Mouse (Mus musculus) forebrain, embryonic 10.5 days (tissue): Measurements from ENCODE around the gene Gpt2. TPM values are rescaled to one million over a fixed set of nuclear protein-coding genes. Genes with fewer than 3 reads are reported as not detected.
A peak's percentile ranks its signal among the peaks of the same experiment; 100 is the strongest.

ENCODE experiments used
- DNase-seq: peaks from one replicate; pipeline ENCODE4 v3.0.0-alpha.2; 2017; ENCODE audit warnings: low spot score; ENCODE audit errors: extremely low spot score
- H3K27ac ChIP-seq: fragments of 300-500 bp; sonication (generic); 2 replicates; pipeline ENCODE4 v1.5.1; 2016; ENCODE audit warnings: mild to moderate bottlenecking
- H3K27me3 ChIP-seq: fragments of 300-500 bp; sonication (generic); 2 replicates; pipeline ENCODE4 v1.6.1; 2016; ENCODE audit warnings: mild to moderate bottlenecking; ENCODE audit not compliant: poor library complexity, severe bottlenecking
- H3K36me3 ChIP-seq: fragments of 300-500 bp; sonication (generic); replicated peaks from 2 replicates; pipeline ENCODE4 v1.6.1; 2016; ENCODE audit warnings: mild to moderate bottlenecking, moderate library complexity
- H3K4me1 ChIP-seq: fragments of 300-500 bp; sonication (generic); 2 replicates; pipeline ENCODE4 v1.6.1; 2016
- H3K4me3 ChIP-seq: fragments of 300-500 bp; sonication (generic); 2 replicates; pipeline ENCODE4 v1.5.1; 2016; ENCODE audit warnings: mild to moderate bottlenecking, moderate library complexity
- H3K9me3 ChIP-seq: fragments of 300-500 bp; sonication (generic); 2 replicates; pipeline ENCODE4 v1.6.1; 2016; ENCODE audit warnings: mild to moderate bottlenecking, moderate library complexity
- WGBS: fragments of 180-500 bp; shearing (Covaris S2); methylation state at CpG from one replicate; pipeline ENCODE4 v1.1.7; 2016; 5-methylcytosine and 5-hydroxymethylcytosine counted together
- polyA plus RNA-seq: library from polyadenylated mRNA; unstranded; fragments of >200 nt; fragmentation: Nextera tagmentation; extraction: Ambion mirVana; gene quantifications from 2 replicates; pipeline ENCODE4 v1.2.1, GENCODE M21; 2016

Gpt2 gene
- 32.2 and 33.3 TPM in 2 replicates for polyA plus RNA-seq

DNA sequence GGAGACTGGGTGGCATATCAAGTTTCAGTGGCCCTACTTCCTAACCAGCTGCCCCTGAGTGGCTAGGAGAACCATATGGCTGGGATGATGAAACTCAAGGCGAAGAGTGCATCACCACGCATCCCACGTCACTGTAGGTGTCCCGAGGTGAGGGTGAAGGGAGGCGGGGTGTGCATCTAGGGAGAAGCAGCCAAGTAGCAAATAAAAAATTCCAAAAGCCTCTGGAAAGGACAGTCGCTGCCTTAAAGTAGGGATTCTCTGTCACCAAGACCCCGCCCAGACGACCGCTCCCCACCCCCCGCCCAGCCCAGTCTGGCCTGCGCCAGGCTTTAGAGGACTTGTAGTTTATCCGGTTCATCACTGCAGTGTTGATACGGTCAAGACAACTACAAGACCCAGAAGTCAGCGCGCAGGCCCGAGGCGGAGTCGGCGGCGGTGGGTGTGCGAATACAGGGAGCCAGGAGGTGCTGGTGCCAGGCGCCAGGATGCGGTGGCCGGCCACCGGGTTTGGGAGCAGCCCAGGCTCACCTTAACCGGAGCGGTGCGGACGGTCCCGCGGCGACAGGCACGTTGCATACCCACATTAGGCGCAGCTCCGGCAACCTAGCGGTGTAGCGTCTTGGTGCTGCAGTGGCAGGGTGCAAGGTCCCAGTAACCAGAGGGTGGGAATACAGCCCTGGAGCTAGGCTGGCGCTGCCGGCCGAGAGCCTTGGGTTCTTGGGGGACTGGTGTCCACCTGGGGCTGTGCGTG lies at the start of gene Gpt2:
Gpt2 (plus strand) TSS at position 452 of the 751 bp plus-strand sequence.
- H3K27me3 ChIP-seq: peaks cover 12% of the 10 kb centered on the region
- peaks cover 12% of the 10 kb centered on the region; the same call in 1 of the 2 replicates for H3K36me3 ChIP-seq
- under 1% methylated on average over 41 of the region's 41 CpGs for WGBS
- peak within 1 kb of the TSS; percentile 82 for H3K4me3 ChIP-seq
- peaks cover 25% of the 10 kb centered on the region for H3K4me1 ChIP-seq
- peak within 1 kb of the TSS; percentile 81 for H3K27ac ChIP-seq
- DNase-seq: peak; percentile 97
- H3K9me3 ChIP-seq: no peaks in the 10 kb centered on the region

DNA sequence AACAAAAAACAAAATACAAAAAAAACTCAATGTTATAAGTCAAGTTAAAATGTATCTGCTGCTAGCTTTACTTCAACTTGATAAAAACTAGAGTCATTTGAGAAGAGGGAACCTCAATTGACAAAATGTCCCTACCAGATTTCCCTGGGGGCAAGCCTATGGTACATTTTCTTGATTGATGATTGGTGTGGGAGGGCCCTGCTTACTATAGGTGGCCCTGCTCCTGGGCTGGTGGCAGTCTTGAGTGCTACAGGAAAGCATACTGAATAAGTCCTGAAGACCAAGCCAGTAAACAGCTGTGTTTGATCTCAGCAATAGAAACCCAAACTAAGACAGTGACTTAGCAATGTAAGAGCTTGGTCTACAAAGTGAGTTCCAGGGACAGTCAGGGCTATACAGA lies 48.3 kb upstream of the Gpt2 start:
- no peak for DNase-seq

DNA sequence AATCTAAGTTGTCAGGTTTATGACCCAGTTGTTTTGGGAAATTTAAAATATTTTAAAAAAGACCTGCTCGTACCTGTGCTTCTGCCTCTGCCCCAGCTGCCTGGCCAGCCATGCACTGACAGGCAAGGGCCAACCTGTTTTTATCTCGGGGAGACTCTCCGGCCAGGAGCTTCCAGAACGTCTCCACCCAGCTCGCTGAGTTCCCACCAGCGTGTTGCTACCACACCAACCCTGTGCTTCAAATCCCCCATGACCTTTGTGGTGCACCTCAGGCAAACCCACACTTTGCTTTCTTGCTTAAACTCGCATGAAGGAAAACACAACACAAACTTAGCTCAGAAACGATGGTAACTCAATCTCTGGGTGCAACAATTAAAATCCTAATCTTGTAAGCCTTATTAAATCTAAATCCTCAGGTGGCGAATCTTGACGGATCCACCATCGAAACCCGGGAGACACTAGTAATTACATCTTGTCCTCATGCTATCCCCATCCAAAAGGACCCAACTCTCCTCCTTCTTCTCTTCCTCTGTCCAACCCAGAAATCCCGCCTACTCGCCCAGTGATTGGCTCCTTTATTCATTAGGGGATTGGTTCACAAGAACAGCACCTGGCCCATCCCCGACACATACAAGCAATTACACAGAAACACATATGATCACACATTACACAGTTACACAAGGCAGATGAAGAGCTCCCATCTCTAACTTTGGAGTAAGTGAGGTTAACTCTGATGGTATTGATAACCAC lies 46.3 kb upstream of the Gpt2 start:
- WGBS: 86% methylated on average over 15 of the region's 15 CpGs
- Histone ChIP-seq H3K36me3 (no peaks in the 10 kb centered on the region), H3K27ac (no peak overlapping the region), H3K27me3 (no peaks in the 10 kb centered on the region), H3K4me3 (no peak overlapping the region), H3K4me1 (peaks cover 5% of the 10 kb centered on the region), H3K9me3 (no peaks in the 10 kb centered on the region)
- DNase-seq: no peak

More for the DNA sequence above, 48.3 kb upstream of the Gpt2 start:
- Histone ChIP-seq H3K4me3 (no peak overlapping the region), H3K36me3 (no peaks in the 10 kb centered on the region), H3K4me1 (peaks cover 5% of the 10 kb centered on the region), H3K27me3 (no peaks in the 10 kb centered on the region), H3K27ac (no peak overlapping the region), H3K9me3 (no peaks in the 10 kb centered on the region)

DNA sequence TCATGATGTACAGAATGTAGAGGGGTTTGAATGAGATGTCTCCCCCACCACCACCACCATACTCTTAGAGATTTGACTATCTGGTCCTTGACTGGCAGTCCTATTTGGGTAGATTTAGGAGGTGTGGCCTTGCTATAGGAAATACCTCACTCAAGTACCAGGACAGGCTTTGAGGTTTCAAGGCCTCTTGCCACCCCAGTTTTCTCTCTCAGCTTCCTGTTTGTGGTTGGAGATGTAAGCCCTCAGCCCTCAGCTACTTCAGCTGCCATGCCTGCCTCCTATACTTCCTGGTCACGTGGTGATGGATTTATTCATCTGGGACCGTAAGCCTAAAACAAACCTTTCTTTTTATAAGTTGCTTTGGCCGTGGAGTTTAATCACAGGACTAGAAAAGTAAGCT lies 42.0 kb upstream of the Gpt2 start:
- 81% methylated on average over 3 of the region's 3 CpGs for WGBS
- Histone ChIP-seq H3K4me3 (no peak overlapping the region), H3K36me3 (no peaks in the 10 kb centered on the region), H3K27ac (no peak overlapping the region), H3K4me1 (peaks cover 21% of the 10 kb centered on the region), H3K9me3 (no peaks in the 10 kb centered on the region), H3K27me3 (no peaks in the 10 kb centered on the region)
- DNase-seq: no peak

DNA sequence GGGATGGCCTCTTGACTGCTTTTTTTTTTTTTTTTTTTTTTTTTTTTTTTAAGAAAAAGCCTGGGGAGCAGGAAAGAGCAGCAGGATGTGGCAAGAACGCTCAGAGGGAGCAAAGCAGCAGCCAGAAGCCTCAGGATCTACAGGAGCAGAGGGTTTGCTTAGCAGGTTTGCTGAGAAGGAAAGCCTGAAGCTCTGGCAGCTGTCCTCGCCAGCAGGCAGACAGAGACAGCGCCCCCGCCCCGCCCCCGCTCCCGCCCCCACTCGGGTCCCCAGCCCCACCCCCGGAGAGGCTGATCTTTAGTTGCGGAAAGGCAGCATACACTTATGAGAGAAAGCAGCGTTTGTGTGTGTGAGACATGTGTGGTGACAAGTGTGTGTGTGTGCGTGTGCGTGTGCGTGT lies 40.0 kb upstream of the Gpt2 start:
- Histone ChIP-seq H3K9me3 (no peaks in the 10 kb centered on the region), H3K4me3 (no peak overlapping the region), H3K27me3 (no peaks in the 10 kb centered on the region), H3K4me1 (peaks cover 21% of the 10 kb centered on the region), H3K27ac (peak overlapping the region; percentile 66), H3K36me3 (no peaks in the 10 kb centered on the region)
- peak; percentile 25 for DNase-seq
- 22% methylated on average over 14 of the region's 14 CpGs for WGBS

DNA sequence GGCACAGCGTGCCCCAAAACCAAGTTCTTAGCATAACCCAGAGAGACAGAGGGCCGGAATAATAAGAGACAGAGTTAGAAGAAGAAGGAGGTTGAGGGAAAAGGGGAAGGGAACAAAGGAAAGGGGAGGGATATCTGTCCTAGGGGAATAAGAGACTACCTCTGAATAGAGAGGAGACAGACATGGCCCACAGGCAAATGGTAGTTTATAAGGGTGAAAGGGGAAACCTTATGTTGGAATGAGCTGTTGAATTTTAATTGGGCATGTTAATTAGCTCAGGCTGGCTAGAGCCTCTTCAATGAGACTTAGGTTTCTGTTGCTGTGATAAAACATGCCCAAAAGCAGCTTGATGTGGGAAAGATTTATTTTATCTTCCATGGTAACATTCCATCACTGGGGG lies 39.1 kb upstream of the Gpt2 start:
- WGBS: 72% methylated on average over 2 of the region's 2 CpGs
- peaks cover 21% of the 10 kb centered on the region for H3K4me1 ChIP-seq
- DNase-seq: no peak
- peak overlapping the region; percentile 56; the same call in 1 of the 2 replicates for H3K27ac ChIP-seq
- no peaks in the 10 kb centered on the region for H3K9me3 ChIP-seq
- no peak overlapping the region; the same call in 1 of the 2 replicates for H3K4me3 ChIP-seq
- no peaks in the 10 kb centered on the region for H3K36me3 ChIP-seq
- H3K27me3 ChIP-seq: no peaks in the 10 kb centered on the region

DNA sequence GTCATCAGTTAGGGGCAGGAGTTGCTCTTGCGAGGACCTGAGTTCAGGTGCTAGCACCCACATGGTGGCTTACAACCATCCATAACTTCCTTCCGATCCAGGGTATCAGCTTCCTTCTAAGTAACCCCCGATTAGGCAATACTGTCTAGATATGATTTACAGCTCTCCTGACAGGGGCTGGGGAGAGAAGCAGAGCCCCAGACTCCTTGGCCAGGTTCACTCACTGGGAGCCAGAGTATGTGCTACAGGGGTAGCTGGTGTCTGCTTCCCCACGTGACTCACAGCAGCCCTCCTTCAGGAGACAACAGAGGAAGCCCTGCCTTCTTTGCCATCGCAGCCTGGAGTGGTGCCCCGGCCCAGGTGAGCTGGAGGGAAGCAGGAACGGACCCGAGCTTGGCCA lies 37.6 kb upstream of the Gpt2 start:
- no peaks in the 10 kb centered on the region for H3K36me3 ChIP-seq
- WGBS: 76% methylated on average over 8 of the region's 8 CpGs
- H3K9me3 ChIP-seq: no peaks in the 10 kb centered on the region
- DNase-seq: no peak
- no peak overlapping the region for H3K27ac ChIP-seq
- H3K4me1 ChIP-seq: peaks cover 21% of the 10 kb centered on the region
- no peaks in the 10 kb centered on the region for H3K27me3 ChIP-seq
- no peak overlapping the region for H3K4me3 ChIP-seq

DNA sequence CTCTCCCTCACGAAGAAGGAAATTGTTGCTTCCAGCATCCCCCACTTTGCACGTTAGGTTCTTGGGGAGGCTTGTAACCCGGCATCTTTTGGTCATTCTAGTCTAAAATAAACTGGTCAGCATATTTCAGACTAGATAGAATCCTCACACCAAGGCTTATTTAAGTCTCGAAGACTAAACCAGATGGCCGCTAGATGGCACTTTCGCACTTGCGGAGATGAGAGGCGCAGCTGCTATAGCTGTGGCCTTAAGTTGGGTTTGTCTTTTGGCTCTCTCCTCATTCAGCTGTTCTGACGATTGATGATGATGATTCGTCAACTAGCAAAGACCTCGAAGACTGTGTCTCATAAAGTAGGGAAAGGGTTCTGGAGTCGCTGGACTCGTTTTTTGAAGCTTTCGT lies 35.8 kb upstream of the Gpt2 start:
- Histone ChIP-seq H3K4me3 (no peak overlapping the region), H3K27me3 (no peaks in the 10 kb centered on the region), H3K36me3 (no peaks in the 10 kb centered on the region), H3K4me1 (peaks cover 21% of the 10 kb centered on the region), H3K9me3 (no peaks in the 10 kb centered on the region), H3K27ac (no peak overlapping the region)
- peak; percentile 65 for DNase-seq
- WGBS: 15% methylated on average over 14 of the region's 14 CpGs

DNA sequence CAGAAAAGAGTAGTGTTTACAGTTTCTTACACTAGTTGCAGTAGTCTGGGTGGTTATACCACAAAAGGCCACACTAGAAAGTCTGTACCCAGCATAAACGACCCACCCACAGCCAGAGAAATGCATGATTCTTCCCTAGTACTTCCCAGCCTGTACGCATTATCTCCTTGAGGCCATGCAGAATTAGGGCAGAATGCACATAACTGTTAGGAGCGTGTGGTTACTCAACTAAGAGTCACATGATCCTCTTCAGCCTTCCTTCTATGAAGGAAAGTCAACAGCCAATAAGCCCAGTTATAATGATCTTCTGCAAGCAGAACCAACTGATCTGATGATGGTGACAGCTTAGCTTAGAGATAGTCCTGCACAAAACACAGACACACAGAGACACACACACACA lies 32.8 kb upstream of the Gpt2 start:
- Histone ChIP-seq H3K27ac (no peak overlapping the region), H3K4me3 (no peak overlapping the region), H3K4me1 (peaks cover 6% of the 10 kb centered on the region; the same call in 1 of the 2 replicates), H3K9me3 (no peaks in the 10 kb centered on the region), H3K27me3 (no peaks in the 10 kb centered on the region), H3K36me3 (no peaks in the 10 kb centered on the region)
- DNase-seq: no peak
- WGBS: 86% methylated on average over 3 of the region's 3 CpGs

DNA sequence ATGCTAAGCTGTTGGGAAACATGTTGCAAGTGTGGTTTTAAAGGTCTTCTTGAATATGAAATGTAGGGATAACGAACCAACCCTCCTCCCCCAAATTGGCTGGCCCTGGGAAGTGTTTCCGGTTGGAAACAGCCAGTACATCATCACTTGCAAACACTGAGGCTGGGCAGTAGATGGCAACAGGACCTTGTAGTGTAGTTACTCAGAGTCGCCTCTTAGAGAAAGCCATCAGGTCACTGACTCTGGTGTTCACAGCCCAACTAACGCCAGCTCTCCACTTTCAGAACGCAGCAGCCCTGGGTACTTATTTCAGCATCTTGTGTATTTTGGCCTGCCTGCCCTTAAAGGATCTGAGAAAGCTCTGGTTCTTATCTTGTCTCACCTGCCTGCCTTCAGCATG lies 31.6 kb upstream of the Gpt2 start:
- Histone ChIP-seq H3K9me3 (no peaks in the 10 kb centered on the region), H3K27ac (no peak overlapping the region), H3K4me3 (no peak overlapping the region), H3K4me1 (peaks cover 6% of the 10 kb centered on the region; the same call in 1 of the 2 replicates), H3K27me3 (no peaks in the 10 kb centered on the region), H3K36me3 (no peaks in the 10 kb centered on the region)
- WGBS: 45% methylated on average over 5 of the region's 5 CpGs
- DNase-seq: no peak

DNA sequence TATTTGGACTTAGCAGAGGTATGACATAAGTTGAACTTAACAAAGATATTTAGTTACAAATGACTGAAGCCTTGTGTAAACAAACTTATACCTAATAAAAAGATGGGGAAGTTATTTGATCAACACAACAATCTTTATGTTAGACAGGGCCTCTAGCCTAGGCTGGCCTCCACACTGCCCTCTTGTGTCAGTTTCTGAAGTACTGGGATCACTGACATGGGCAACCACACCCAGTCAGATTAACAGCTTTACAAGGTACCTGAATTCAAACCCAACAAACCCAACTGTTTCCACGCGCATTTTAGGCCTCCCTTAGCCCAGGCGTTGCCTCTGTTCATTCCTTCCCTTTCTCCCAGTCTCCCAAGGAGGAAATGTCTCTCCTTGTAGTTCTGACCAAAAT lies 31.0 kb upstream of the Gpt2 start:
- DNase-seq: no peak
- H3K36me3 ChIP-seq: no peaks in the 10 kb centered on the region
- H3K4me3 ChIP-seq: no peak overlapping the region
- H3K4me1 ChIP-seq: peaks cover 6% of the 10 kb centered on the region; the same call in 1 of the 2 replicates
- H3K27me3 ChIP-seq: no peaks in the 10 kb centered on the region
- H3K27ac ChIP-seq: no peak overlapping the region
- H3K9me3 ChIP-seq: no peaks in the 10 kb centered on the region
- 78% methylated on average over 3 of the region's 3 CpGs for WGBS

DNA sequence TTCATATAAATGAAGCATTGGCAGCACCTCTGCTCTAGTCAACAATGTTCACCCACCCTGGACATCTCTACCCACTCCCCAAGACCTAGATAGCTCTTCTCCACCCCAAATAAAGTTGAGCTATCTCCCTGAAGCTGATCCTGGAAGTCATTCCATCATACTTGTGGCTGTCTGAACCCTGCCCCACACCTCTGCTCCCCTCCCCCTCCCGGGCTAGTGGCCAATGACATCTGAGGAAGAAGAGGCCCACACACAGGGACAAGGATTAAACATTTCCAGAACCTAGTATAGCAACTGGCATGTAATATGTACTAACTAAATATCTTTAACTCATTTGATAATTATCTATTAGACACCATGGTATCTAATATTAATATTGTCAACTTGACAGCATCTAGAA lies 29.9 kb upstream of the Gpt2 start:
- Histone ChIP-seq H3K4me1 (peaks cover 6% of the 10 kb centered on the region; the same call in 1 of the 2 replicates), H3K27ac (no peak overlapping the region), H3K4me3 (no peak overlapping the region), H3K36me3 (no peaks in the 10 kb centered on the region), H3K27me3 (no peaks in the 10 kb centered on the region), H3K9me3 (no peaks in the 10 kb centered on the region)
- no peak for DNase-seq
- 82% methylated on average over 1 of the region's 1 CpGs for WGBS

DNA sequence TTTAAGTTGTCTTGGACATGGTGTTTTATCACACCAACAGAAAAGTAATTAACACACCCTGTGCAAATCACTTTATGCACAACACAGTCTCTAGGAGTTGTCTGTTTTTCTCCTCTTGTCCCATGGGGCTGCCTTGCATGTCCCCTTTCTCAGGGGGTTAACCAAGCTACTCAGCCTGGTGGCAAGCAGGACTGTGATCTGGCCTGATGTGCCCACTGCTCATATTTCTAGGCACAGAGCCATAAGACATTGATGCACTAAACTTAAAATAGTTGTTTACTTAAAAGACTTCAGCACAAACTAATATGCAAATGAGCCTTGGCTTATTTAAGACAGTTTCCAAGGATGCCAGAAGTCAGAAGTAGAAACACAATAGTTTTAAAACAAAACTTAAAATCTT lies 28.1 kb upstream of the Gpt2 start:
- Histone ChIP-seq H3K27me3 (no peaks in the 10 kb centered on the region), H3K4me3 (no peak overlapping the region), H3K36me3 (no peaks in the 10 kb centered on the region), H3K4me1 (peaks cover 6% of the 10 kb centered on the region; the same call in 1 of the 2 replicates), H3K9me3 (no peaks in the 10 kb centered on the region), H3K27ac (no peak overlapping the region)
- DNase-seq: no peak
